Mouse (Mus musculus): ENCODE results near the gene Nkd1. TPM values are rescaled to one million over a fixed set of nuclear protein-coding genes. Genes with fewer than 3 reads are reported as not detected.

The Nkd1 gene
- polyA plus RNA-seq, 1 experiment from 2014 or later: 45.0 TPM

DNA sequence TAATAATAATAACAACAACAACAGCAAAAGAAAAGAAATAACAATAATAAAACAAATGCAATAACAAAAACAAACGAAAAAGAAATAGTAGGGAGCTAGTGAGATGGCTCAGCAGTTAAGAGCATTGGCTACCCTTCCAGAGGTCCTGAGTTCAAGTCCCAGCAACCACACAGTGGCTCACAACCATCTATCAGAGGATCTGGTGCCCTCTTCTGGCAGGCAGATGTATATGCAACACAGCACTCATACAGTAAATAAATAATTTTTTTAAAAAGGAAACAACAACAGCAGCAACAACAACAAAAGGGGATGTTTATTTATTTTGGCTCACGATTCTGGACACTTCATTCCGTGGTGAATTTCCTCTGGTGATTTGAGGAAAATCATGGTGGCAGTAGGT lies 98.4 kb downstream of the Nkd1 start:
- no peak overlapping the region for H3K27ac ChIP-seq (replicated peaks; ENCODE audit: low read depth, low read length)
- H3K4me2 ChIP-seq (ENCODE audit: low read depth, low read length): no peak overlapping the region
- no peaks in the 10 kb centered on the region for H3K36me3 ChIP-seq (replicated peaks; ENCODE audit: control insufficient read depth, insufficient read depth, low read depth, low read length)
- H3K4me3 ChIP-seq (ENCODE audit: low read depth, low read length): no peak overlapping the region
- DNase-seq (ENCODE audit: low spot score): no peak
- 69% methylated on average over 3 of the region's 3 CpGs for WGBS
- no peaks in the 10 kb centered on the region for H3K9me3 ChIP-seq (replicated peaks; ENCODE audit: control insufficient read depth, low read length)
- no peaks in the 10 kb centered on the region for H3K27me3 ChIP-seq (ENCODE audit: control insufficient read depth, insufficient read depth, low read length)
- H3K4me1 ChIP-seq (ENCODE audit: control insufficient read depth, insufficient read depth, low read length): no peaks in the 10 kb centered on the region
- no peak overlapping the region for H3K9ac ChIP-seq (replicated peaks; ENCODE audit: low read length)
- ATAC-seq (replicated peaks; ENCODE audit: insufficient number of reproducible peaks, low FRiP score, low TSS enrichment, low read depth): no peak

GRCm38 (mm10) chr8:88620931-88621330 lies 99.8 kb downstream of the Nkd1 start:
- no peak overlapping the region for H3K4me3 ChIP-seq (ENCODE audit: low read depth, low read length)
- DNase-seq (ENCODE audit: low spot score) (no peak), ATAC-seq (replicated peaks; ENCODE audit: insufficient number of reproducible peaks, low FRiP score, low TSS enrichment, low read depth) (no peak)
- 70% methylated on average over 5 of the region's 5 CpGs for WGBS
- no peaks in the 10 kb centered on the region for H3K36me3 ChIP-seq (replicated peaks; ENCODE audit: control insufficient read depth, insufficient read depth, low read depth, low read length)
- no peaks in the 10 kb centered on the region for H3K27me3 ChIP-seq (ENCODE audit: control insufficient read depth, insufficient read depth, low read length)
- H3K4me1 ChIP-seq (ENCODE audit: control insufficient read depth, insufficient read depth, low read length): no peaks in the 10 kb centered on the region
- H3K4me2 ChIP-seq (ENCODE audit: low read depth, low read length): no peak overlapping the region
- no peak overlapping the region for H3K9ac ChIP-seq (replicated peaks; ENCODE audit: low read length)
- H3K9me3 ChIP-seq (replicated peaks; ENCODE audit: control insufficient read depth, low read length): no peaks in the 10 kb centered on the region
- no peak overlapping the region for H3K27ac ChIP-seq (replicated peaks; ENCODE audit: low read depth, low read length)

- Histone ChIP-seq H3K9ac (replicated peaks; ENCODE audit: low read length) (no peak overlapping the region), H3K4me1 (ENCODE audit: control insufficient read depth, insufficient read depth, low read length) (no peaks in the 10 kb centered on the region), H3K4me2 (ENCODE audit: low read depth, low read length) (no peak overlapping the region), H3K27ac (replicated peaks; ENCODE audit: low read depth, low read length) (no peak overlapping the region), H3K9me3 (replicated peaks; ENCODE audit: control insufficient read depth, low read length) (no peaks in the 10 kb centered on the region), H3K36me3 (replicated peaks; ENCODE audit: control insufficient read depth, insufficient read depth, low read depth, low read length) (no peaks in the 10 kb centered on the region), H3K27me3 (ENCODE audit: control insufficient read depth, insufficient read depth, low read length) (no peaks in the 10 kb centered on the region), H3K4me3 (ENCODE audit: low read depth, low read length) (no peak overlapping the region)
- DNase-seq (ENCODE audit: low spot score) (peak; percentile 87), ATAC-seq (replicated peaks; ENCODE audit: insufficient number of reproducible peaks, low FRiP score, low TSS enrichment, low read depth) (no peak)
- WGBS: 2% methylated on average over 8 of the region's 8 CpGs
Measured at GRCm38 (mm10) chr8:88621408-88621807, 100.3 kb downstream of the Nkd1 start.

- Histone ChIP-seq H3K9me3 (replicated peaks; ENCODE audit: control insufficient read depth, low read length) (no peaks in the 10 kb centered on the region), H3K4me3 (ENCODE audit: low read depth, low read length) (no peak overlapping the region), H3K9ac (replicated peaks; ENCODE audit: low read length) (no peak overlapping the region), H3K4me1 (ENCODE audit: control insufficient read depth, insufficient read depth, low read length) (no peaks in the 10 kb centered on the region; the same call in 1 of the 2 replicates), H3K36me3 (replicated peaks; ENCODE audit: control insufficient read depth, insufficient read depth, low read depth, low read length) (no peaks in the 10 kb centered on the region), H3K27ac (replicated peaks; ENCODE audit: low read depth, low read length) (no peak overlapping the region), H3K4me2 (ENCODE audit: low read depth, low read length) (no peak overlapping the region), H3K27me3 (ENCODE audit: control insufficient read depth, insufficient read depth, low read length) (peaks cover 4% of the 10 kb centered on the region)
- WGBS: 57% methylated on average over 3 of the region's 3 CpGs
- DNase-seq (ENCODE audit: low spot score): no peak
- ATAC-seq (replicated peaks; ENCODE audit: insufficient number of reproducible peaks, low FRiP score, low TSS enrichment, low read depth): no peak
Measured at GRCm38 (mm10) chr8:88623351-88623750, 102.2 kb downstream of the Nkd1 start.

DNA sequence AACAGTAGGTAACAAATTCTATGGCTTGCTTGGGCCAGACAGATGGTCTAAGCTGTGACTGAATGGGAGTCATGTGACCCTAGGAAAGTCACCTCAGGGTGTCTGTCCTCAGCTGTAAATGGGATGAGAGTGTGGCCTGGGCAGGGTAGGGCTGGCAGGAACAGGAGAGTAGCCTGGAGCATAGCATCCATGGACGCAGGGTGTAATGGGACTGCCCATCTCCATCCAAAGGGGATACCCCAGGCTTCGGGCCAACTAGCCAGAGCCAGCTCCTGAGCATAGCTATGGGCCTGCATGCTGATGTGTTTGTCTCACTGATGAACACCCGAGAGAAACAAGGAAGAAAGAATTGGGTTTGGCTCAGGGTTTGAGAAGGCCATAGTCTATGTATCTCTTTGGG lies 103.1 kb downstream of the Nkd1 start:
- 89% methylated on average over 3 of the region's 3 CpGs for WGBS
- H3K4me2 ChIP-seq (ENCODE audit: low read depth, low read length): no peak overlapping the region

DNA sequence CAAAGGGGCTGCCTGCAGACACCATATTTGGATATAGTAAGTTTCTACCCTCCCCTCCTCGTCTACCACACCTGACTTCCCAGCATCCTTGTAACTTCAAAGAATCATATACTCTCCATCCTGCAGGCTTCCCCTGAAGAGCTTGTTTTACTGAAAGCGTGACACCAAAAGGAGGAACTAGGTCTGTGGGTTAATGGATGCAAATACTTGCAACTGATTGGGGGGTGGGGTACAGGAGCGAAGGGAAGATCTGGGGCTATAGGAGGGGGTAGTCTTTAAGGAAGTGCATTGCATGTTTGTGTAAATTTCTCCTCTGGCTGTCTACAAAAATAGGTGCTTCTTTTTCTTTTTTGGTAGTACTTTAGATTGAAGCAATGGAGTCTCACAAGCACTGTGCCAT lies 105.3 kb downstream of the Nkd1 start:
- no peak overlapping the region for H3K4me2 ChIP-seq (ENCODE audit: low read depth, low read length)
- no peak for DNase-seq (ENCODE audit: low spot score)
- no peak overlapping the region for H3K4me3 ChIP-seq (ENCODE audit: low read depth, low read length)
- H3K27ac ChIP-seq (replicated peaks; ENCODE audit: low read depth, low read length): no peak overlapping the region
- H3K9me3 ChIP-seq (replicated peaks; ENCODE audit: control insufficient read depth, low read length): no peaks in the 10 kb centered on the region
- no peaks in the 10 kb centered on the region; the same call in 1 of the 2 replicates for H3K4me1 ChIP-seq (ENCODE audit: control insufficient read depth, insufficient read depth, low read length)
- H3K9ac ChIP-seq (replicated peaks; ENCODE audit: low read length): no peak overlapping the region
- peaks cover 4% of the 10 kb centered on the region for H3K27me3 ChIP-seq (ENCODE audit: control insufficient read depth, insufficient read depth, low read length)
- no peak for ATAC-seq (replicated peaks; ENCODE audit: insufficient number of reproducible peaks, low FRiP score, low TSS enrichment, low read depth)
- no peaks in the 10 kb centered on the region for H3K36me3 ChIP-seq (replicated peaks; ENCODE audit: control insufficient read depth, insufficient read depth, low read depth, low read length)
- 67% methylated on average over 3 of the region's 3 CpGs for WGBS

More for the DNA sequence above, 103.1 kb downstream of the Nkd1 start:
- Histone ChIP-seq H3K9me3 (replicated peaks; ENCODE audit: control insufficient read depth, low read length) (no peaks in the 10 kb centered on the region), H3K4me1 (ENCODE audit: control insufficient read depth, insufficient read depth, low read length) (no peaks in the 10 kb centered on the region; the same call in 1 of the 2 replicates), H3K27ac (replicated peaks; ENCODE audit: low read depth, low read length) (no peak overlapping the region), H3K9ac (replicated peaks; ENCODE audit: low read length) (no peak overlapping the region), H3K36me3 (replicated peaks; ENCODE audit: control insufficient read depth, insufficient read depth, low read depth, low read length) (no peaks in the 10 kb centered on the region), H3K27me3 (ENCODE audit: control insufficient read depth, insufficient read depth, low read length) (peaks cover 4% of the 10 kb centered on the region), H3K4me3 (ENCODE audit: low read depth, low read length) (no peak overlapping the region)
- ATAC-seq (replicated peaks; ENCODE audit: insufficient number of reproducible peaks, low FRiP score, low TSS enrichment, low read depth) (no peak), DNase-seq (ENCODE audit: low spot score) (no peak)

- Histone ChIP-seq H3K9me3 (replicated peaks; ENCODE audit: control insufficient read depth, low read length) (no peaks in the 10 kb centered on the region), H3K36me3 (replicated peaks; ENCODE audit: control insufficient read depth, insufficient read depth, low read depth, low read length) (no peaks in the 10 kb centered on the region), H3K27me3 (ENCODE audit: control insufficient read depth, insufficient read depth, low read length) (peaks cover 4% of the 10 kb centered on the region), H3K4me3 (ENCODE audit: low read depth, low read length) (peak overlapping the region; percentile 55), H3K27ac (replicated peaks; ENCODE audit: low read depth, low read length) (no peak overlapping the region), H3K4me1 (ENCODE audit: control insufficient read depth, insufficient read depth, low read length) (no peaks in the 10 kb centered on the region; the same call in 1 of the 2 replicates), H3K9ac (replicated peaks; ENCODE audit: low read length) (peak overlapping the region; percentile 71), H3K4me2 (ENCODE audit: low read depth, low read length) (peak overlapping the region; percentile 96)
- WGBS: 12% methylated on average over 19 of the region's 19 CpGs
- DNase-seq (ENCODE audit: low spot score): no peak
- ATAC-seq (replicated peaks; ENCODE audit: insufficient number of reproducible peaks, low FRiP score, low TSS enrichment, low read depth): peak; percentile 42
Measured at GRCm38 (mm10) chr8:88626940-88627264, 105.7 kb downstream of the Nkd1 start.

- Histone ChIP-seq H3K4me3 (ENCODE audit: low read depth, low read length) (peak overlapping the region; percentile 55), H3K27me3 (ENCODE audit: control insufficient read depth, insufficient read depth, low read length) (peaks cover 4% of the 10 kb centered on the region), H3K9me3 (replicated peaks; ENCODE audit: control insufficient read depth, low read length) (no peaks in the 10 kb centered on the region), H3K9ac (replicated peaks; ENCODE audit: low read length) (peak overlapping the region; percentile 71), H3K36me3 (replicated peaks; ENCODE audit: control insufficient read depth, insufficient read depth, low read depth, low read length) (no peaks in the 10 kb centered on the region), H3K4me1 (ENCODE audit: control insufficient read depth, insufficient read depth, low read length) (no peaks in the 10 kb centered on the region; the same call in 1 of the 2 replicates), H3K27ac (replicated peaks; ENCODE audit: low read depth, low read length) (0 out of 2 replicates have a peak overlapping the region, but pooled peaks have one; percentile 35), H3K4me2 (ENCODE audit: low read depth, low read length) (peak overlapping the region; percentile 96)
- DNase-seq (ENCODE audit: low spot score) (peak; percentile 92), ATAC-seq (replicated peaks; ENCODE audit: insufficient number of reproducible peaks, low FRiP score, low TSS enrichment, low read depth) (peak; percentile 74)
- WGBS: under 1% methylated on average over 101 of the region's 105 CpGs
Measured at GRCm38 (mm10) chr8:88627265-88627991, 106.3 kb downstream of the Nkd1 start.
